Mouse (Mus musculus) lung, embryonic 14.5 days (tissue): Measurements from ENCODE around the gene Olfr773. TPM values are rescaled to one million over a fixed set of nuclear protein-coding genes. Genes with fewer than 3 reads are reported as not detected.
"Not testable (repeated sequence)": the region's sequence is repeated elsewhere in the genome, so short reads cannot be mapped to it uniquely, and the experiment has no call there.

Experiments used
- ATAC-seq: fragments of 200-750 bp; cut with Nextera tagmentation; 2 replicates; pipeline ENCODE4 v1.8.0; 2017; ENCODE audit warnings: mild to moderate bottlenecking, moderate TSS enrichment, moderate library complexity; ENCODE audit not compliant: insufficient read depth
- DNase-seq: peaks from one replicate; pipeline ENCODE4 v3.0.0-alpha.2; 2015
- H3K27ac ChIP-seq: fragments of 300-500 bp; sonication (generic); 2 replicates; pipeline ENCODE4 v1.5.1; 2014; ENCODE audit warnings: low read depth, mild to moderate bottlenecking, moderate library complexity
- H3K27me3 ChIP-seq: fragments of 300-500 bp; sonication (generic); 2 replicates; pipeline ENCODE4 v1.6.1; 2014; ENCODE audit warnings: low read length, control low read depth; ENCODE audit not compliant: insufficient read depth
- H3K36me3 ChIP-seq: fragments of 300-500 bp; sonication (generic); 2 replicates; pipeline ENCODE4 v1.6.1; 2014; ENCODE audit warnings: control low read depth; ENCODE audit not compliant: insufficient read depth
- H3K4me1 ChIP-seq: fragments of 300-500 bp; sonication (generic); 2 replicates; pipeline ENCODE4 v1.6.1; 2014; ENCODE audit warnings: antibody characterized with exemption, control low read depth; ENCODE audit not compliant: insufficient read depth
- H3K4me2 ChIP-seq: fragments of 300-500 bp; sonication (generic); 2 replicates; pipeline ENCODE4 v1.6.1; 2014; ENCODE audit warnings: mild to moderate bottlenecking
- H3K4me3 ChIP-seq: fragments of 300-500 bp; sonication (generic); 2 replicates; pipeline ENCODE4 v1.5.1; 2014; ENCODE audit warnings: low read depth, low read length
- H3K9ac ChIP-seq: fragments of 300-500 bp; sonication (generic); 2 replicates; pipeline ENCODE4 v1.6.1; 2014
- H3K9me3 ChIP-seq: fragments of 300-500 bp; sonication (generic); 2 replicates; pipeline ENCODE4 v1.6.1; 2016; ENCODE audit warnings: low read depth, low read length, control low read depth
- CTCF ChIP-seq: IDR thresholded peaks from 2 replicates; pipeline ENCODE4 v1.5.1; 2016; ENCODE audit warnings: antibody characterized with exemption, low read depth
- WGBS: fragments of 180-500 bp; shearing (Covaris S2); extraction: QIAGEN DNeasy Blood & Tissue Kit; methylation state at CpG from one replicate; pipeline ENCODE4 v1.1.7; 2014; 5-methylcytosine and 5-hydroxymethylcytosine counted together
- polyA plus RNA-seq: library from polyadenylated mRNA; unstranded; fragments of >200 nt; fragmentation: Nextera tagmentation; extraction: Ambion mirVana; gene quantifications from 2 replicates; pipeline ENCODE4 v1.2.1, GENCODE M21; 2014

Olfr773 gene
- not detected in 2 replicates for polyA plus RNA-seq

DNA sequence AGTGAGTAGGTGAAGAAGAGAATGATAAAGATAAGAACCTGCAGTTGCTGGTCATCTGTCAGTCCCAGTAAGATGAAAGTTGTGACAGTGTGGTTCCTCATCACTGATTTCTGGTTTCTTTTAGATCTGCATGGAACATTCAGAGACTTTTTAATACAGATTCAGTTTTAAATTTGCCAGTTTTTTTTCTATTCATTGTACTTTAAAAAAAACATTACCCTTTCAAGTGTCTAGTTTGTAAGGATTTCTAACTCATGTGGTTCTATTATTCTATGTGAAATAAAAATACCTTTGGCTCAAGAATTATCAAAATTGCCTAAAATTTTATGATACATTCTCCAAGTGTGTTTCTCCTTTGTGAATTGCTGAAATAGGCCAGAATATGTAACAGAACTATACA is at the start of gene Olfr773:
Gene Olfr773, minus strand, starts transcription at position 101 of the 400 bp plus-strand sequence.
- not testable (repeated sequence) for ATAC-seq, H3K27me3 ChIP-seq, H3K9ac ChIP-seq, H3K4me1 ChIP-seq, H3K4me2 ChIP-seq, H3K4me3 ChIP-seq, H3K36me3 ChIP-seq, H3K27ac ChIP-seq, H3K9me3 ChIP-seq, DNase-seq

DNA sequence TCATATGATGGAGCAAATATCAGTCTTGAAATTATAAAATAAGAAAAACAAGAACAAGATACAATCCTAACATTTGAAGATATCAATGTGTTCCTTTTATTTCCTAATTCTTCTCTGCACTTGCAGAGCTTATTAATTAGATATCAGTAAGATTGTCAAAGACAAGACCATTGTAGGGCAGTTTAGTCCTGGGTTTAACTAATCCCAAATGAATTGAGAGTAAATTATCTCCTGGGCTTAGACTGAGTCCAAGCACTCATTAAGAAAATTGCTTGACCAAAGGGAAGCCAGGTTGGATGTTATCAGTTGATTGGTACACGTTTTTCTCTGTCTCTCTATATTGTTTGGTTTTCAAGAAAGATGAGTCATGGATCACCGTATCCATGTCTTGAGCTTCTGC is 48.7 kb upstream of the Olfr773 start, which contains the start of gene Olfr774:
Gene Olfr774, plus strand, starts transcription at position 301 of the 400 bp plus-strand sequence.
- 73% methylated on average over 2 of the region's 2 CpGs for WGBS
- Histone ChIP-seq H3K27me3 (no peaks in the 10 kb centered on the region), H3K36me3 (no peaks in the 10 kb centered on the region)

DNA sequence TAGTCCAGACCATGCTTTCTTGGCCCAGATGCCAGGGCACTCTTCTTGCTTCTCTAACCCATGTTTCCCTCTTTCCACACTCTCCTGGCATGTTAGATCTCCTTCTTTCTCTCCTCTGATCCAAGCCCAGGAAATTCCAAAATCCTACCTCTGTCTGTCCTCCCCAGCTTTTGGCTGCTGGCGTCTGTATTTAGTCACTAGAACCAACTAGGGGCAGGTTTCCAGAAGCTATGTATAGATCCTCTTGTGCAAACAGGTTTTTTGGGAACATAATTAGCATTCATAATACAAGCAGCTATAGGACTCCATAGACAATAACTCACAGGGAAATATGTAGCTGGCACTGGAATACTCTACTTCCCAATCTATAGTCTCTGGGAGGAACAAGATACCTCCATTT is 43.5 kb upstream of the Olfr773 start:
- WGBS, result 80% methylated on average over 1 of the region's 1 CpGs
- Histone ChIP-seq H3K27me3 (no peaks in the 10 kb centered on the region), H3K9ac (no peak overlapping the region), H3K4me1 (no peaks in the 10 kb centered on the region), H3K36me3 (no peaks in the 10 kb centered on the region), H3K4me3 (no peak overlapping the region), H3K4me2 (no peak overlapping the region), H3K27ac (no peak overlapping the region), H3K9me3 (no peaks in the 10 kb centered on the region)
- DNase-seq (no peak), ATAC-seq (no peak)
- no peak for TF ChIP-seq CTCF

More for the DNA sequence above, 48.7 kb upstream of the Olfr773 start, which contains the start of gene Olfr774:
- Histone ChIP-seq H3K27ac (no peak within 1 kb of the TSS), H3K9me3 (no peaks in the 10 kb centered on the region), H3K4me1 (no peaks in the 10 kb centered on the region), H3K4me2 (no peak within 1 kb of the TSS), H3K4me3 (no peak within 1 kb of the TSS), H3K9ac (no peak within 1 kb of the TSS)
- no peak for TF ChIP-seq CTCF
- DNase-seq, result no peak
- ATAC-seq, result no peak

DNA sequence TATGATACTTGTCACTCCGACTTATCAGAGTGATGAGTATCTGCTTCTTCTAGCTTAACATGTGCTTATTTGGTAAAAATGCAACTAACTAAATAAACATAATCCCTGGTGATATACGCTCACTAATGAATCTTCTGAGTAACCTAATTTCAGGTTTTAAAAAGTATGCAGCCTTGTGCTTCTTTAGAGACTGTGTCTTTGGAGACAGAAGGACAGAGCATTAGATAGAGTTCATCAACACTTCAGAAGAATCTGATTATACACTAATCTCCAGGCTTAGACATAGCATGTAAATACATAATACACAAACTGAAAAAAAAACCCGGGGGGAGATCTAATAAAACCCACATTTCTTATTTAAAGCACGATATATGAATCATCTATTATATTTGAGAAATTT is 9.4 kb downstream of the Olfr773 start, which contains the start of gene Olfr772:
Gene Olfr772, minus strand, starts transcription at position 101 of the 400 bp plus-strand sequence.
- not testable (repeated sequence) for H3K9ac ChIP-seq, H3K27ac ChIP-seq, H3K4me2 ChIP-seq, H3K9me3 ChIP-seq, H3K4me3 ChIP-seq, H3K27me3 ChIP-seq, H3K36me3 ChIP-seq, DNase-seq, ATAC-seq, H3K4me1 ChIP-seq
- 77% methylated on average over 3 of the region's 4 CpGs for WGBS

DNA sequence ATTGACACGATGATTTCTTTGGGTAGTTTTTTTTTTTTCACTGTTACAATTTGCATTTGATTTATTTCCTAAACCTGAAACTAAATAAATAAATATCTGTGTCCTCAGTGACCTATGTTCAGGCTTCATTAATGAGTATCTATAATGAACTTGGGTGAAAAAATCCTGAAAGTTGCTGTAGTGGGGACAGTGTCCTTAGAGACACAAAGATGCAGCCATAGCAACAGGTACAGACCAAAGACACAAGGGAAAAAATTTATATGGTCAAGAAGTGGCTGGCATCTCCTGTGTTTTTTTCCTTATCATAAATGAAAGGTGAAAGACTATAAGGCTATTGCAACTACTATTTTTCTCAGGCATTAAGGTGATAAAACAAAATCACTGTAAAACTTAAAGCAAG is 22.6 kb downstream of the Olfr773 start, which contains the start of gene Olfr771:
Gene Olfr771, minus strand, starts transcription at position 101 of the 400 bp plus-strand sequence.
- TF ChIP-seq CTCF, result no peak
- Histone ChIP-seq H3K4me3 (no peak within 1 kb of the TSS), H3K27ac (no peak within 1 kb of the TSS), H3K4me2 (no peak within 1 kb of the TSS), H3K4me1 (no peaks in the 10 kb centered on the region), H3K9ac (no peak within 1 kb of the TSS), H3K9me3 (no peaks in the 10 kb centered on the region), H3K36me3 (no peaks in the 10 kb centered on the region), H3K27me3 (no peaks in the 10 kb centered on the region)
- ATAC-seq, result no peak
- 78% methylated on average over 1 of the region's 1 CpGs for WGBS
- no peak for DNase-seq

DNA sequence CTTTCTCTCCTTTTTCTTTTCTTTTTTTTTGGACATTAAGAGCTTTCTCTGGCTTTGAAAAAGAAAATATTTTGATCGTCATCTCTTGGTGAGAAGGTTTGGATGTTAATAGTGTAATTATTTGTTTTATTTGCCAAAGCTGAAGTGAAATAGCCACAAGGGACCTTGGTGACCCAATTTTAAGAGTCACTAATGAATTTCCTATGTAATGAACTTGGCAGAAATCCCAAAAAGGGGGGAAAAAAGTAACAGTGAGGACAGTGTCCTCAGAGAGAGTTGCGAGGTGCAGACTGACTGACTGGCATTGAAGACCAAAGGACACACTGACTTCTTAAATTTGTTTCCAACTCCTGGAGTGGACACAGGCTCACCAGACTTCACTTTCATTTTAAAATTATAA is 48.3 kb downstream of the Olfr773 start, which contains the start of gene Olfr770:
Gene Olfr770, minus strand, starts transcription at position 101 of the 400 bp plus-strand sequence.
- no peak for DNase-seq
- no peak within 1 kb of the TSS for H3K4me2 ChIP-seq
- WGBS, result 82% methylated on average over 2 of the region's 2 CpGs
- ATAC-seq, result no peak
- H3K9ac ChIP-seq, result no peak within 1 kb of the TSS
- no peaks in the 10 kb centered on the region for H3K27me3 ChIP-seq
- H3K4me3 ChIP-seq, result no peak within 1 kb of the TSS
- no peaks in the 10 kb centered on the region for H3K9me3 ChIP-seq
- TF ChIP-seq CTCF, result no peak
- no peaks in the 10 kb centered on the region for H3K4me1 ChIP-seq
- H3K36me3 ChIP-seq, result no peaks in the 10 kb centered on the region
- no peak within 1 kb of the TSS for H3K27ac ChIP-seq

Other genes with a start within 250 kb of the Olfr773 start
- not detected in 2 replicates for gene Mettl7b, start 226.4 kb downstream of the Olfr773 start, polyA plus RNA-seq
- not detected in 2 replicates for gene Olfr9, start 198.0 kb downstream of the Olfr773 start, polyA plus RNA-seq
- not detected in 2 replicates for gene Olfr763, start 176.6 kb downstream of the Olfr773 start, polyA plus RNA-seq
- gene Olfr764-ps1, start 147.5 kb downstream of the Olfr773 start, polyA plus RNA-seq, result not detected in 2 replicates
- not detected in 2 replicates for gene Olfr765, start 137.4 kb downstream of the Olfr773 start, polyA plus RNA-seq
- gene Olfr766-ps1, start 118.4 kb downstream of the Olfr773 start, polyA plus RNA-seq, result not detected in 2 replicates
- gene Olfr767, start 104.5 kb downstream of the Olfr773 start, polyA plus RNA-seq, result not detected in 2 replicates
- not detected in 2 replicates for gene Olfr768, start 88.0 kb downstream of the Olfr773 start, polyA plus RNA-seq
- gene Olfr769, start 69.6 kb downstream of the Olfr773 start, polyA plus RNA-seq, result not detected in 2 replicates
- gene Olfr770, start 48.4 kb downstream of the Olfr773 start, polyA plus RNA-seq, result not detected in 2 replicates
- not detected in 2 replicates for gene Olfr771, start 22.7 kb downstream of the Olfr773 start, polyA plus RNA-seq
- not detected in 2 replicates for gene Olfr772, start 9.5 kb downstream of the Olfr773 start, polyA plus RNA-seq
- not detected in 2 replicates for gene Olfr774, start 48.8 kb upstream of the Olfr773 start, polyA plus RNA-seq
- not detected in 2 replicates for gene Olfr775, start 61.0 kb upstream of the Olfr773 start, polyA plus RNA-seq
- gene Olfr776, start 71.7 kb upstream of the Olfr773 start, polyA plus RNA-seq, result not detected in 2 replicates
- not detected in 2 replicates for gene Olfr777, start 84.1 kb upstream of the Olfr773 start, polyA plus RNA-seq
- not detected in 2 replicates for gene Olfr780, start 130.7 kb upstream of the Olfr773 start, polyA plus RNA-seq
- not detected in 2 replicates for gene Olfr781, start 141.4 kb upstream of the Olfr773 start, polyA plus RNA-seq
- not detected in 2 replicates for gene Olfr782, start 161.4 kb upstream of the Olfr773 start, polyA plus RNA-seq
- gene Olfr784, start 196.7 kb upstream of the Olfr773 start, polyA plus RNA-seq, result 0.05 and 0.08 TPM in 2 replicates
- gene Olfr785, start 218.0 kb upstream of the Olfr773 start, polyA plus RNA-seq, result not detected in 2 replicates
- gene Olfr786, start 239.9 kb upstream of the Olfr773 start, polyA plus RNA-seq, result not detected in 2 replicates